Mouse (Mus musculus): ENCODE results near the gene Rap1b. TPM values are rescaled to one million over a fixed set of nuclear protein-coding genes. Genes with fewer than 3 reads are reported as not detected.
"Not testable (repeated sequence)": the region's sequence is repeated elsewhere in the genome, so short reads cannot be mapped to it uniquely, and the experiment has no call there.

The Rap1b gene
- 100 to 1,000 TPM; 143 to 149 TPM for total RNA-seq (2021)
- long read RNA-seq, experiment 1, transcript Rap1b-201 (8 exons, 2,724 nt) = major isoform, 164 of 189 reads
- long read RNA-seq, experiment 1, partial matches to known transcripts = 2 of 189 reads
- long read RNA-seq, experiment 1, other reads (novel, unspliced or antisense) = 23 of 189 reads
- long read RNA-seq, experiment 2, transcript Rap1b-201 (8 exons, 2,724 nt) = major isoform, 299 of 332 reads
- long read RNA-seq, experiment 2, partial matches to known transcripts = 9 of 332 reads
- long read RNA-seq, experiment 2, other reads (novel, unspliced or antisense) = 24 of 332 reads

GRCm38 (mm10) chr10:117845597-117846259 is at the start of gene Rap1b:
Gene Rap1b, minus strand, starts transcription at chr10:117846035.
- DNase-seq (ENCODE audit: low spot score in 2 of 2) = peak; percentile 94 to 97

DNA sequence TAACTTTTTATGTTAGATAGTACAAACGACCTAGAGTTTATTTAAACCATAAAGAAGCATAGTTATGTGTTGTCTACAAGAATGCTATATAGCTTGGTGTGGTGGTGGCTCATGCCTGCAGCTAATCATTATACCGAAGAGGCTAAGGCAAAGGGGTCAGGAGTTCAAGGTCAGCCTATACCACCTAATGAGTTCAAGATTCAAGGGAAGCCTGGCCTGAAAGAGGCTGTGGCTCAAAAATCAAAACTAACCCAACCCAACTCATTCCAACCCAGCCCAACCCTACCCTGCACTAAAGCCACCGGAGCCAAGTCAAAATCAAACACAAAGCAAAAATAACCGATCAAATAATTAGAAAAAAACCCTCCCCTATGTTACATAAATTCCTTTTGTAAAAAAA is 49.4 kb upstream of the Rap1b start:
- no peak for DNase-seq (ENCODE audit: low spot score in 2 of 2)

- no peak for DNase-seq (ENCODE audit: low spot score in 2 of 2)
Observed at GRCm38 (mm10) chr10:117894114-117895035, 48.5 kb upstream of the Rap1b start.

- DNase-seq (ENCODE audit: low spot score in 2 of 2) = not testable (repeated sequence)
Observed at GRCm38 (mm10) chr10:117893128-117893527, 47.3 kb upstream of the Rap1b start.

- DNase-seq (ENCODE audit: low spot score in 2 of 2) = no peak
Observed at GRCm38 (mm10) chr10:117891327-117891726, 45.5 kb upstream of the Rap1b start.

- no peak for DNase-seq (ENCODE audit: low spot score in 2 of 2)
Observed at GRCm38 (mm10) chr10:117888822-117889221, 43.0 kb upstream of the Rap1b start.

- no peak for DNase-seq (ENCODE audit: low spot score in 2 of 2)
Observed at GRCm38 (mm10) chr10:117885358-117885757, 39.5 kb upstream of the Rap1b start.

GRCm38 (mm10) chr10:117884760-117885159 is 38.9 kb upstream of the Rap1b start:
- no peak for DNase-seq (ENCODE audit: low spot score in 2 of 2)

DNA sequence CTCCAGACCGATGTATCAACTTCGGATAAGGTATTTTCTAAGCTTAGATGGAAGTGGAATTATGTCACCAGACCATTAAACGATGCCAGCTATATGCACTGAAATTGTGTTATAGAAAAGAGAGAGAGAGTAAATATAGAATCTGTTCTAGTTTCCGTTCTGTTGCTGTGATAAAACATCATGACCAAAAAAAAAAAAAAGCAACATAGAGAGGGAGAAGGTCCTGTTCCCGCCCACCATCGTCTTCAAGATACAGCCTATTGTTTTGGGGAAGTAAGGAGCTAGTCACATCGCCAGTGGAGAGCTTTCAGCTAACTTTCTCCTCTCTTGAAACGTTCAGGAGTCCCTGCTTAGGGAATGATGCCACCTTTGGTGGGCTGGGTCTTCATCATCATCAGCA is 37.6 kb upstream of the Rap1b start:
- no peak for DNase-seq (ENCODE audit: low spot score in 2 of 2)

- DNase-seq (ENCODE audit: low spot score in 2 of 2) = no peak
Observed at GRCm38 (mm10) chr10:117878628-117879027, 32.8 kb upstream of the Rap1b start.

- no peak for DNase-seq (ENCODE audit: low spot score in 2 of 2)
Observed at GRCm38 (mm10) chr10:117876801-117877200, 31.0 kb upstream of the Rap1b start.

GRCm38 (mm10) chr10:117876400-117876799 is 30.6 kb upstream of the Rap1b start:
- DNase-seq (ENCODE audit: low spot score in 2 of 2) = no peak

DNA sequence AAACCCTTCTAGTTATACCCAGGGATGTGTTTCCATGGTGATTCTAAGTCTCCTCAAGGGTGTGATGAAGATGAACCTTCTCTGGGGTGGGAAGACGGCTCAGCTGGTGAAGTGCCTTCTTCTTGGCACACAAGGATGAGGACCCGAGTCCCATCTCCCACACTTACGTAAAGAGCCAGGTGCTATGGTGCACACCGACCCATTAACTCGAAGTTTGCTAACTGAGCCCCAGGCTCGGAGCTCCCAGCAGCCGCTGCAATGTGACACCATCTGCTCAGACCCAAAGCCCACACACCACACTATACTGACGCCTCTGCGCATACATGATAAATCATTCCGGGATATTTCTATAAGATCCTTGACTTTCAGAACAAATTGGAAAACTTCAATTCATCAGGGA is 29.1 kb upstream of the Rap1b start:
- no peak for DNase-seq (ENCODE audit: low spot score in 2 of 2)

GRCm38 (mm10) chr10:117873952-117874351 is 28.1 kb upstream of the Rap1b start:
- DNase-seq (ENCODE audit: low spot score in 2 of 2) = no peak

- no peak for DNase-seq (ENCODE audit: low spot score in 2 of 2)
Observed at GRCm38 (mm10) chr10:117872468-117872867, 26.6 kb upstream of the Rap1b start.

DNA sequence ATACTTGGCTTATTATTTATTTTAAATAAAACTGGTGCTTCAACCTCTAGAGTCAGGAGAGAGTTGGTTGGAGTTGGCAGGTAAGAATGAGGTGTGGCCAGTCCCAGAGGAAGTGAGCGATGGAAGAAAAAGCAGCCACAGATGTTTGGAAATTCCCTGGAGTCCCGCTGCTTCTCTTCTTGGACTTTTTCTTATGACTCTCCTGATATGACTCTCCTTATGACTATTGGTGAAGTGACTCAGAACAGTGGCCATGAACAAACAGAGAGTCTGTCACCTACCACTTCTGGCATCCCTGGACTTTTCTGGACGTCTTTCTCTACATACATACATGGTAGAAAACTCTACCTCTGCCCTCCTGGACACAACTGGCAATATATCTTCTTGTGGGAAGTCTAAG is 21.5 kb upstream of the Rap1b start:
- no peak for DNase-seq (ENCODE audit: low spot score in 2 of 2)

GRCm38 (mm10) chr10:117866641-117867040 is 20.8 kb upstream of the Rap1b start:
- DNase-seq (ENCODE audit: low spot score in 2 of 2) = no peak

- DNase-seq (ENCODE audit: low spot score in 2 of 2) = no peak
Observed at GRCm38 (mm10) chr10:117864695-117865094, 18.9 kb upstream of the Rap1b start.

GRCm38 (mm10) chr10:117864251-117864650 is 18.4 kb upstream of the Rap1b start:
- no peak for DNase-seq (ENCODE audit: low spot score in 2 of 2)

DNA sequence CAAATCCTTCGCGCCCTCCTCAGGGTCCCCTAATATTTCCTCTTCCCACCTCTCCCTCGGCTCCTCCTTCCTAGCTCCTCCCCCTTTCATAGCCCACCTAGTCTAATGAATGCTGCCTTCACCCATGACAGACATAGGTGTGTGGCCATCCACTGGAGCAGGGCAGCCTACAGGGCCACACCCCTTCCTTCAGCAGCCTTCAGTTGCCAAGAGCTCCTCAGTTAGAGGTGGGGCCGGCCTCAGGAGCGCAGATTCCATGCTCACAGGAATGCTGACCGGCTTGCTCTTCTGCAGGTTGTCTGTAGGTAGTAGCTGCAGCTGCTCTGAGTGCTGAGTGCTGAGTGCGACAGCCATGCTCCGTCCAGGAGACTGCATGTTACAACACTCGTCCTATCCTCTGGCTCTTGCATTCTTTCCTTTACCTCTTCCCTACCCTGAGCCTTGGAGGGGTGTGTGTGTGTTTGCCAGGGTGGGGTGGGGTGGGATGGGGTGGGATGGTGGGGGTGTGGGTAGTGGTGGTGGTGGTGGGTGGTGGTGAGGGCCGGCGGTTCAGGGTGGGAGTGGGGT is 16.3 kb upstream of the Rap1b start:
- DNase-seq (ENCODE audit: low spot score in 2 of 2) = no peak

DNA sequence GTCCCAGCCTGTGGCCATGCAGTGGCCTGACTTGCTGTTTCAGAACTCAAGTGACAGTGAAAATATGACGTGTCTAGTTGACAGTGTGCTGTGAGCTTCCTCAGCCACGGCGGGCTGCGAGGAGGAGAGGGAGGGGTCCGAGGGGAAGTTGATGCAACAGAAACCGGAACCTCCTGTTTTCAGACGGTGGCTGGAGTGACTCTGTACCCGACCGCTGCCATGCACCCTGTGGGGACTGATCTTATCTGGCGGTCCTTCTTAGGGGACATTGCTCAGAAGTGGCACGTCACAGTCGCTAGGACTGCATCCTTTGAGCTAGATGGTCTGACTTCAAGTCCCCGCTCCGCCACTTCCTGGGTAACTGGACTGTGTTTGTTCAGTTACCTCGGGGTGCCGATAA is 15.1 kb upstream of the Rap1b start:
- no peak for DNase-seq (ENCODE audit: low spot score in 2 of 2)
